Mouse (Mus musculus): Measurements from ENCODE around the gene Sept9.

DNA sequence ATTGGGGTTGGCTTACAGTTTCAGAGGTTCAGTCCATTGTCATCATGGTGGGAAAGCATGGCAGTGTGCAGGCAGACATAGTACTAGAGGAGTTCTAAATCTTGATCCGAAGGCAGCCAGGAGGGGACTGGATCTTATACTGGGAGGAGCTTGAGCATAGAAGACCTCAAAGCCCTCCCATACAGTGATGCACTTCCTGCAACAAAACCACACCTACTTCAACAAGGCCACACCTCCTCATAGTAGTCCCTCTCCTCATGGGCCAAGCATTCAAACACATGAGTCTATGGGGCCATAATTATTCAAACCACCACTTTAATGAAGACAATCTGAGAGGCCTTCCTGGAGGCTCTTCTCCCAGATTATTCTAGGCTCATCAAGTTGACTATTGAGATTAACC lies 57.8 kb downstream of the Sept9 start:
- TF ChIP-seq CTCF (IDR thresholded peaks at IDR 0.05; ENCODE audit: control insufficient read depth, insufficient read depth, insufficient replicate concordance, low read depth, low read length), result no peak
- no peak for TF ChIP-seq POLR2A (IDR thresholded peaks at IDR 0.05; ENCODE audit: control insufficient read depth, low read depth, low read length)
